8 mouse cellular contexts compared by ENCODE assay signal in genomic region chr17:28361921-28362652, GRCm38 (mm10). TPM values are rescaled to one million over a fixed set of nuclear protein-coding genes. Genes with fewer than 3 reads are reported as not detected.
DNase-seq lines count a peak whose midpoint lies in the region; ATAC-seq and TF ChIP-seq lines count a peak whose summit lies in the region.

No protein-coding gene starts in this region.

- no peak for DNase-seq in lung, postnatal 0 days (ENCODE audit: low spot score)
- no peak for DNase-seq in lung, postnatal 36 days
- no peak for DNase-seq in Muller cell, postnatal 12 days (ENCODE audit: inconsistent ontology term)
- no peak for DNase-seq in cerebellum, adult 9-10 months
- no peak for DNase-seq in embryo, embryonic 11 days

- TF ChIP-seq CTCF in lung, postnatal 0 days (IDR thresholded peaks at IDR 0.05) = no peak

- peak overlapping the region; percentile 43 for H3K4me2 ChIP-seq in lung, postnatal 0 days (replicated peaks; ENCODE audit: low read depth, low read length)
- peak overlapping the region; percentile 43 for H3K4me2 ChIP-seq in forebrain, embryonic 16.5 days (ENCODE audit: low read length)
- H3K4me2 ChIP-seq in liver, embryonic 12.5 days = peak overlapping the region; percentile 58
- H3K4me2 ChIP-seq in stomach, embryonic 16.5 days (ENCODE audit: low read depth, low read length) = peak overlapping the region; percentile 58

- 49% methylated on average over 11 of the region's 11 CpGs for WGBS in lung, postnatal 0 days
- WGBS in forebrain, embryonic 16.5 days = 35% methylated on average over 11 of the region's 11 CpGs
- 27% methylated on average over 11 of the region's 11 CpGs for WGBS in liver, embryonic 12.5 days (ENCODE audit: insufficient replicate concordance)
- WGBS in stomach, embryonic 16.5 days = 44% methylated on average over 11 of the region's 11 CpGs

- H3K4me1 ChIP-seq in lung, postnatal 0 days (ENCODE audit: insufficient read depth, low read depth, low read length) = peaks cover 16% of the 10 kb centered on the region
- peaks cover 10% of the 10 kb centered on the region for H3K4me1 ChIP-seq in forebrain, embryonic 16.5 days (replicated peaks; ENCODE audit: control insufficient read depth, insufficient read depth, low read length)
- peaks cover 37% of the 10 kb centered on the region for H3K4me1 ChIP-seq in liver, embryonic 12.5 days
- peaks cover 21% of the 10 kb centered on the region for H3K4me1 ChIP-seq in stomach, embryonic 16.5 days (ENCODE audit: control insufficient read depth, insufficient read depth, low read length)

- no peak overlapping the region for H3K9ac ChIP-seq in lung, postnatal 0 days (replicated peaks; ENCODE audit: low read depth)
- H3K9ac ChIP-seq in forebrain, embryonic 16.5 days (replicated peaks; ENCODE audit: low read depth, low read length) = no peak overlapping the region
- H3K9ac ChIP-seq in liver, embryonic 12.5 days = peak overlapping the region; percentile 13; the same call in 1 of the 2 replicates
- peak overlapping the region; percentile 68 for H3K9ac ChIP-seq in stomach, embryonic 16.5 days (ENCODE audit: low read length)

- ATAC-seq in lung, postnatal 0 days = no peak
- no peak for ATAC-seq in forebrain, embryonic 16.5 days
- ATAC-seq in liver, embryonic 12.5 days = no peak
- no peak for ATAC-seq in stomach, embryonic 16.5 days (ENCODE audit: insufficient read depth, low FRiP score)

- peaks cover 8% of the 10 kb centered on the region; the same call in 1 of the 2 replicates for H3K27me3 ChIP-seq in lung, postnatal 0 days (replicated peaks; ENCODE audit: insufficient read depth, low read length)
- H3K27me3 ChIP-seq in forebrain, embryonic 16.5 days (replicated peaks; ENCODE audit: control insufficient read depth, insufficient read depth, low read length) = peaks cover 55% of the 10 kb centered on the region
- H3K27me3 ChIP-seq in liver, embryonic 12.5 days (replicated peaks) = peaks cover 92% of the 10 kb centered on the region
- peaks cover 21% of the 10 kb centered on the region for H3K27me3 ChIP-seq in stomach, embryonic 16.5 days (ENCODE audit: control insufficient read depth, insufficient read depth, low read length)

- H3K9me3 ChIP-seq in lung, postnatal 0 days (ENCODE audit: low read length) = no peaks in the 10 kb centered on the region
- no peaks in the 10 kb centered on the region for H3K9me3 ChIP-seq in forebrain, embryonic 16.5 days (ENCODE audit: control insufficient read depth, low read length)
- H3K9me3 ChIP-seq in liver, embryonic 12.5 days (replicated peaks) = no peaks in the 10 kb centered on the region
- no peaks in the 10 kb centered on the region for H3K9me3 ChIP-seq in stomach, embryonic 16.5 days (replicated peaks; ENCODE audit: control insufficient read depth, low read length)

- H3K27ac ChIP-seq in lung, postnatal 0 days (ENCODE audit: low read length) = no peak overlapping the region
- no peak overlapping the region for H3K27ac ChIP-seq in forebrain, embryonic 16.5 days (ENCODE audit: low read length)
- H3K27ac ChIP-seq in liver, embryonic 12.5 days = no peak overlapping the region
- H3K27ac ChIP-seq in stomach, embryonic 16.5 days (ENCODE audit: low read length) = no peak overlapping the region

- no peaks in the 10 kb centered on the region for H3K36me3 ChIP-seq in lung, postnatal 0 days (ENCODE audit: insufficient read depth, low read length)
- H3K36me3 ChIP-seq in forebrain, embryonic 16.5 days (ENCODE audit: control insufficient read depth, insufficient read depth) = no peaks in the 10 kb centered on the region
- no peaks in the 10 kb centered on the region for H3K36me3 ChIP-seq in liver, embryonic 12.5 days
- H3K36me3 ChIP-seq in stomach, embryonic 16.5 days (ENCODE audit: control insufficient read depth, insufficient read depth, low read length) = no peaks in the 10 kb centered on the region

- no peak for TF ChIP-seq EP300 in lung, postnatal 0 days (IDR thresholded peaks at IDR 0.05)

- H3K4me3 ChIP-seq in lung, postnatal 0 days (ENCODE audit: low read depth, low read length) = no peak overlapping the region
- peak overlapping the region; percentile 26 for H3K4me3 ChIP-seq in forebrain, embryonic 16.5 days (replicated peaks; ENCODE audit: low read length)
- peak overlapping the region; percentile 29 for H3K4me3 ChIP-seq in liver, embryonic 12.5 days
- H3K4me3 ChIP-seq in stomach, embryonic 16.5 days (replicated peaks; ENCODE audit: low read length) = peak overlapping the region; percentile 40

RNA-seq across cellular contexts. Expression of gene Tulp1, which starts 2.9 kb away (rescaled TPM):
- polyA plus RNA-seq in lung, postnatal 0 days (2015; fragmentation: Nextera tagmentation; extraction: Ambion mirVana) = 18.1 and 22.7 TPM in 2 replicates
- 1.5 and 1.7 TPM in 2 replicates for polyA plus RNA-seq in forebrain, embryonic 16.5 days (2015; fragmentation: Nextera tagmentation; extraction: Ambion mirVana)
- 1.4 and 1.6 TPM in 2 replicates for polyA plus RNA-seq in liver, embryonic 12.5 days (2016; fragmentation: Nextera tagmentation; extraction: Ambion mirVana)
- 4.6 and 5.4 TPM in 2 replicates for polyA plus RNA-seq in stomach, embryonic 16.5 days (2015; fragmentation: Nextera tagmentation; extraction: Ambion mirVana)

RNA-seq across cellular contexts. Expression of gene Tead3, which starts 11.5 kb away (rescaled TPM):
- 9.7 and 11.4 TPM in 2 replicates for polyA plus RNA-seq in lung, postnatal 0 days (2015; fragmentation: Nextera tagmentation; extraction: Ambion mirVana)
- 1.5 and 1.8 TPM in 2 replicates for polyA plus RNA-seq in forebrain, embryonic 16.5 days (2015; fragmentation: Nextera tagmentation; extraction: Ambion mirVana)
- polyA plus RNA-seq in liver, embryonic 12.5 days (2016; fragmentation: Nextera tagmentation; extraction: Ambion mirVana) = 1.9 and 2.0 TPM in 2 replicates
- polyA plus RNA-seq in stomach, embryonic 16.5 days (2015; fragmentation: Nextera tagmentation; extraction: Ambion mirVana) = 11.8 and 12.3 TPM in 2 replicates

RNA-seq across cellular contexts. Expression of gene Rpl10a, which starts 33.8 kb away (rescaled TPM):
- 446 and 458 TPM in 2 replicates for polyA plus RNA-seq in lung, postnatal 0 days (2015; fragmentation: Nextera tagmentation; extraction: Ambion mirVana)
- polyA plus RNA-seq in forebrain, embryonic 16.5 days (2015; fragmentation: Nextera tagmentation; extraction: Ambion mirVana) = 354 and 367 TPM in 2 replicates
- polyA plus RNA-seq in liver, embryonic 12.5 days (2016; fragmentation: Nextera tagmentation; extraction: Ambion mirVana) = 472 and 487 TPM in 2 replicates
- 538 and 564 TPM in 2 replicates for polyA plus RNA-seq in stomach, embryonic 16.5 days (2015; fragmentation: Nextera tagmentation; extraction: Ambion mirVana)

RNA-seq across cellular contexts. Expression of gene Fance, which starts 48.8 kb away (rescaled TPM):
- 21.8 and 24.3 TPM in 2 replicates for polyA plus RNA-seq in lung, postnatal 0 days (2015; fragmentation: Nextera tagmentation; extraction: Ambion mirVana)
- polyA plus RNA-seq in forebrain, embryonic 16.5 days (2015; fragmentation: Nextera tagmentation; extraction: Ambion mirVana) = 20.9 and 25.0 TPM in 2 replicates
- 18.8 and 22.1 TPM in 2 replicates for polyA plus RNA-seq in liver, embryonic 12.5 days (2016; fragmentation: Nextera tagmentation; extraction: Ambion mirVana)
- polyA plus RNA-seq in stomach, embryonic 16.5 days (2015; fragmentation: Nextera tagmentation; extraction: Ambion mirVana) = 19.0 and 20.4 TPM in 2 replicates

Comparison
In these comparisons a context has a peak if more than half of its experiments do, and no peak if none do; other contexts are left out.
1. H3K9ac ChIP-seq: peak in liver, embryonic 12.5 days (single experiment) and stomach, embryonic 16.5 days (single experiment); none in lung, postnatal 0 days (single experiment) and forebrain, embryonic 16.5 days (single experiment).
2. Peak in every context shown above with its lines, with median percentiles within 50 percentile points of each other: H3K4me2 ChIP-seq.